Mouse (Mus musculus): ENCODE data around the gene Slc30a2.

Slc30a2 gene

GRCm38 (mm10) chr4:134395977-134396825 lies 53.2 kb downstream of the Slc30a2 start, which contains the start of gene Pafah2:
Pafah2 (plus strand) TSS chr4:134396320.
- peak; percentile 99 for DNase-seq (ENCODE audit: extremely low read depth, low read depth)

- DNase-seq (ENCODE audit: extremely low read depth, low read depth), result no peak
Measured at GRCm38 (mm10) chr4:134397121-134397520, 54.1 kb downstream of the Slc30a2 start.

DNA sequence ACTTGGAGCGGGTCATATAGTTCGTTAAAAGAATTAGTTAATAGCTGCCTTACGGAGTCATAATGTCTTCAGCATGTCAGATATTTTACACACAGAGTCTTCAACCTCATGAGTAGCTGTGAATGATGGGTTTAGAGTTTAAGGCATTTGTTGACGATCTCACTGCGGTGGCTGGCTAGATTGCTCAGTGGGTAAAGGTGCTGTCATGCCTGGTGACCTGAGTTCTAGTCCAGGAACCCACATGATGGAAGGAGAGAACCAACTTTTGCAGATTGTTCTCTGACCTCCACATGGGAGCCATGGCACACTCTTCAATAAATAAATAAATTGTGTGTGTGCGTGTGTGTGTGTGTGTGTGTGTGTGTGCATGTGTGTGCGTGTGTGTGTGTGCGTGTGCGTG lies 54.8 kb downstream of the Slc30a2 start:
- DNase-seq (ENCODE audit: extremely low read depth, low read depth), result no peak

DNA sequence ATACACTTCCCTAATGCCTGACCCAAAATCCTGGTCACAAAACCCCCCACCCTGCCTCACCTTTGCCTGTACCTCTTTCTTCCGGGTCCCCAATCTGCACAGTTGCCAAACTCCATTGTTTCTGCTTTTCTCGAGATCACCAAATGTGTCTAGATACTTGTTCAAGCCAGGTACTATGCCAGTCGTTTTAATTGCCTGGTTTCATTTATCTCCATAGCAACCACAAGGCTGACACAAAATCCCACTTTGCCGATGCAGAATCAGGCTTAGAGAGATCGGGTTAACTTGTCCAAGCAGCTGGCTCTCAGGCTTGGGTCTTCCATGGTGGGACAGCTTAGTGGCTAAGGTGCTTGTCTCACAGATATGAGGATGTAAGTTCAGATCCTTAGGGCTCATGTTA lies 57.2 kb downstream of the Slc30a2 start:
- no peak for DNase-seq (ENCODE audit: extremely low read depth, low read depth)

DNA sequence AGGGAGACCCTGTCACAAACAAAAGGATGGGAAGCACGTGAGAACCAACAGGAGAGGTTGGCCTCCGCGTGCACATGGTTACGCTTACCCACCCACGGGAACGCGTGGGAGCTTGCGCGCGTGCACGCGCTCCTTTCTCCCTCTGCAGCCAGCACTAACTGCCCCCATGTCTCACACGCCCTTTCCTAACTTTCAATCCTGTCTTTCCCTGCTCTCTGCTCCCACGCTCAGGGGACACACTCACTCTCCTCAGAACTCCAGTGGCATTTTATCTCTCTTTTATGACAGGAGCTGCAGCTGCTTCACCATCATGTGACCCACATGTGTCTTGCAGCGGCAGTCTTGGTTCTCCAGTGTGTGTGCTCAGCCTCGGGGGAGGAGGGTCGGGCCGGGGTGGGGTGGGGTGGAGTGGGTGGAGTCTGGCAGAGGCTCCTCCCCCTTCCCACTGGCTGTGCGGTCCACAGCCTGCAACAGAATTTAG lies 58.2 kb downstream of the Slc30a2 start:
- no peak for DNase-seq (ENCODE audit: extremely low read depth, low read depth)

GRCm38 (mm10) chr4:134401856-134402570 lies 59.0 kb downstream of the Slc30a2 start:
- DNase-seq (ENCODE audit: extremely low read depth, low read depth), result no peak

GRCm38 (mm10) chr4:134402571-134403262 lies 59.7 kb downstream of the Slc30a2 start:
- peak; percentile 76 for DNase-seq (ENCODE audit: extremely low read depth, low read depth)

- no peak for DNase-seq (ENCODE audit: extremely low read depth, low read depth)
Measured at GRCm38 (mm10) chr4:134403721-134404120, 60.7 kb downstream of the Slc30a2 start.

Measured in MEL-GATA-1-ER (cell line).